ENCODE assay signal across 7 mouse cellular contexts in the genomic region with DNA sequence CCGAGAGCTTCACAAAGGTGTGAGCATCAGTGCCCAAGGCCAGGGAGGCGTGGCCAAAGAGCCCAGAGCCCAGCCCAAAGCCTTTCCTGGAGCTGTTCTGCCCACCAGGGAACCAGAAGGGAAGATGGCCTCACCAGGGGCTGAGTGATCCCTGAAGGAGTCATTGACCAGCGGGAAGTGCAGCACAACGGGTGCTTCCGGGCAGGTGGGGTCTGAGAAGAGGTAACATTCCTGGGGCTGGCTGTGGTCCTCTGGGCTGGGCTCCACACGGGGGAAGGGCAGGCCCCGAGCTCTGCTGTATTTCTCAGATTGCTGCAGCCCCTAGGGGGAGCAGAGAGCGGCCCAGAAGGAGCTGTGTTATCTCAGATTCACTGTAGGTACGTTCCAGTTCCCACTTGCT. TPM values are rescaled to one million over a fixed set of nuclear protein-coding genes. Genes with fewer than 3 reads are reported as not detected.
DNase-seq lines count a peak whose midpoint lies in the region; ATAC-seq lines count a peak whose summit lies in the region.

No protein-coding gene starts in this region.

- H3K27me3 ChIP-seq in intestine, embryonic 16.5 days (replicated peaks; ENCODE audit: control insufficient read depth, insufficient read depth, low read length) = no peaks in the 10 kb centered on the region

- H3K9me3 ChIP-seq in intestine, embryonic 16.5 days (ENCODE audit: control insufficient read depth, low read length) = no peaks in the 10 kb centered on the region; the same call in 1 of the 2 replicates

- H3K4me1 ChIP-seq in intestine, embryonic 16.5 days (ENCODE audit: control insufficient read depth, insufficient read depth, low read length) = no peaks in the 10 kb centered on the region

- peak; percentile 24 for DNase-seq in left cerebral cortex, postnatal 4 days
- DNase-seq in left cerebral cortex, adult 18-20 months (ENCODE audit: low spot score in 2 of 2) = no peak
- DNase-seq in embryo, embryonic 9.5 days (ENCODE audit: extremely low spot score) = peak; percentile 58
- peak; percentile 60 for DNase-seq in retina, embryonic 14.5 days (ENCODE audit: low spot score)
- DNase-seq in testis, postnatal 14 days (ENCODE audit: low spot score) = no peak
- DNase-seq in right cerebral cortex, postnatal 36 days (ENCODE audit: low spot score in 2 of 2) = no peak

- intact Hi-C loops in left cerebral cortex, postnatal 4 days (cut with DNase I) = no loop called here

- peak overlapping the region; percentile 4; the same call in 1 of the 2 replicates for H3K4me3 ChIP-seq in intestine, embryonic 16.5 days (ENCODE audit: low read length)

- no peak overlapping the region for H3K9ac ChIP-seq in intestine, embryonic 16.5 days (ENCODE audit: low read depth, low read length)

- no peak; the same call in 1 of the 2 replicates for ATAC-seq in intestine, embryonic 16.5 days

- 5% methylated on average over 9 of the region's 9 CpGs for WGBS in intestine, embryonic 16.5 days

- H3K27ac ChIP-seq in intestine, embryonic 16.5 days (ENCODE audit: low read length) = no peak overlapping the region

- no peaks in the 10 kb centered on the region for H3K36me3 ChIP-seq in intestine, embryonic 16.5 days (ENCODE audit: control insufficient read depth, insufficient read depth, low read length)

- no peak overlapping the region; the same call in 1 of the 2 replicates for H3K4me2 ChIP-seq in intestine, embryonic 16.5 days (ENCODE audit: low read depth, low read length)

RNA-seq across cellular contexts. Expression of gene Pla2g4d, which starts 20.4 kb away (rescaled TPM):
- under 1 TPM; 0.40 to 0.62 TPM for total RNA-seq in left cerebral cortex, postnatal 4 days (2021)
- total RNA-seq in left cerebral cortex, adult 18-20 months (2021) = under 1 TPM in 1 of 2 experiments, not detected in 1; 0.09 TPM
- polyA plus RNA-seq in intestine, embryonic 16.5 days (2015; fragmentation: Nextera tagmentation; extraction: Ambion mirVana) = 0.06 TPM in 1 of 2 replicates, not detected in the other

RNA-seq across cellular contexts. Expression of gene Pla2g4e, which starts 23.5 kb away (rescaled TPM):
- 10 to 100 TPM; 42.0 to 42.3 TPM for total RNA-seq in left cerebral cortex, postnatal 4 days (2021)
- total RNA-seq in left cerebral cortex, adult 18-20 months (2021) = 10 to 100 TPM; 18.0 to 20.9 TPM
- 0.02 TPM in 2 replicates for polyA plus RNA-seq in intestine, embryonic 16.5 days (2015; fragmentation: Nextera tagmentation; extraction: Ambion mirVana)

RNA-seq across cellular contexts. Expression of gene Pla2g4f, which starts 45.3 kb away (rescaled TPM):
- total RNA-seq in left cerebral cortex, postnatal 4 days (2021) = not detected
- total RNA-seq in left cerebral cortex, adult 18-20 months (2021) = not detected
- polyA plus RNA-seq in intestine, embryonic 16.5 days (2015; fragmentation: Nextera tagmentation; extraction: Ambion mirVana) = 0.64 and 0.70 TPM in 2 replicates

Comparison
In these comparisons a context has a peak if more than half of its experiments do, and no peak if none do; other contexts are left out.
1. DNase-seq: peak in left cerebral cortex, postnatal 4 days (single experiment), embryo, embryonic 9.5 days (single experiment) and retina, embryonic 14.5 days (single experiment); none in left cerebral cortex, adult 18-20 months (0 of 2), testis, postnatal 14 days (single experiment) and right cerebral cortex, postnatal 36 days (0 of 2).